Mouse (Mus musculus) forebrain, embryonic 13.5 days (tissue): Measurements from ENCODE around the gene Tm9sf2. TPM values are rescaled to one million over a fixed set of nuclear protein-coding genes. Genes with fewer than 3 reads are reported as not detected.

Source experiments
- ATAC-seq: fragments of 200-750 bp; cut with Nextera tagmentation; 2 replicates; pipeline ENCODE4 v1.8.0; 2017
- H3K27ac ChIP-seq: fragments of 300-500 bp; sonication (generic); 2 replicates; pipeline ENCODE4 v1.5.1; 2015; ENCODE audit warnings: inconsistent platforms, mild to moderate bottlenecking, moderate library complexity
- H3K27me3 ChIP-seq: fragments of 300-500 bp; sonication (generic); 2 replicates; pipeline ENCODE4 v1.6.1; 2015; ENCODE audit warnings: mild to moderate bottlenecking, inconsistent platforms
- H3K36me3 ChIP-seq: fragments of 300-500 bp; sonication (generic); 2 replicates; pipeline ENCODE4 v1.6.1; 2015; ENCODE audit warnings: mild to moderate bottlenecking, inconsistent platforms; ENCODE audit not compliant: poor library complexity, severe bottlenecking
- H3K4me1 ChIP-seq: fragments of 300-500 bp; sonication (generic); 2 replicates; pipeline ENCODE4 v1.6.1; 2015; ENCODE audit warnings: inconsistent platforms
- H3K4me2 ChIP-seq: fragments of 300-500 bp; sonication (generic); 2 replicates; pipeline ENCODE4 v1.6.1; 2015; ENCODE audit warnings: inconsistent platforms, mild to moderate bottlenecking, moderate library complexity
- H3K4me3 ChIP-seq: fragments of 300-500 bp; sonication (generic); 2 replicates; pipeline ENCODE4 v1.5.1; 2015; ENCODE audit warnings: mild to moderate bottlenecking, inconsistent platforms
- H3K9ac ChIP-seq: fragments of 300-500 bp; sonication (generic); 2 replicates; pipeline ENCODE4 v1.6.1; 2015; ENCODE audit warnings: mild to moderate bottlenecking, inconsistent platforms
- H3K9me3 ChIP-seq: fragments of 300-500 bp; sonication (generic); replicated peaks from 2 replicates; pipeline ENCODE4 v1.6.1; 2016; ENCODE audit warnings: inconsistent platforms
- WGBS: fragments of 180-500 bp; shearing (Covaris S2); methylation state at CpG from one replicate; pipeline ENCODE4 v1.1.7; 2015; 5-methylcytosine and 5-hydroxymethylcytosine counted together
- polyA plus RNA-seq: library from polyadenylated mRNA; unstranded; fragments of >200 nt; fragmentation: Nextera tagmentation; extraction: Ambion mirVana; gene quantifications from 2 replicates; pipeline ENCODE4 v1.2.1, GENCODE M21; 2015

Gene Tm9sf2
- polyA plus RNA-seq, 1 experiment from 2014 or later, result 103 TPM

DNA sequence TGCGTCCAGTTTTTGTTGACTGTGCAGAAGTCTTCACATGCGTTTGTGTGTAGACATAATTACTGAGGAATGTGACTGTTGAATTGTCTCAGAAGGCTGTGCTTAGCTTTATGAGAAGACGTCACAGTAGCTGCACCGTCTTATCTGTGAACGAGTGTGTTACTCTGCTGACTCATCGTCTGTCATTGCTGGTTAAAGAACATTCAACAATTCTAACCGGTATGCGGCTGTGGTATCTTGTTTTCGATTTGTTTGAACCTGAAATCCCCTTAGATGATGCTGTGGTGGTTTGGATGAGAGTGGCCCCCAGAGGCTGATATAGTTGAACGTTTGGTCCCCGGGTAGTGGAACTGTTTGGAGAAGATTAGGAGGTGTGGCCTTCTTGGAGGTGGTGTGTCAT is 77.1 kb downstream of the Tm9sf2 start:
- H3K4me3 ChIP-seq, result no peak overlapping the region

DNA sequence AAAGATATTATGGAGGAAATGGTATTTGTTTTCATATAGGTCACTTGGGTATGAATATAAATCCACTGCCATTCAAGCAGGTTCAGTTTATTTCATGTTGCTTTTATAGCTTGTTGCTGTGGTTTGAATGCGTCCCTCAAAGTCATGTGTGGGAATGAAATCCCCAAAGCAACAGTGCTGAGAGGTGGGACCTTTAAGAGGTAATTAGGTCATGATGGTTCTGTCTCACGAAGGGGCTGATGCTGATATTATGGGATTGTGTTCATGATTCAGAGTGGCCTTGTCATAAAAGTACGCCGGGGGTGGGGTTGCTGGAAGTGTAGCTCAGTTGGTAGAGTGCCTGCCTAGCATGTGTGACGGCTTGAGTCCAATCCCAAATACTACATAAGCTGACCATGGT is 81.4 kb downstream of the Tm9sf2 start:
- no peak overlapping the region for H3K9ac ChIP-seq
- H3K27ac ChIP-seq, result no peak overlapping the region
- 0 out of 2 replicates have a peak, but pooled peaks cover 4% of the 10 kb centered on the region for H3K9me3 ChIP-seq
- no peak for ATAC-seq
- no peaks in the 10 kb centered on the region for H3K4me1 ChIP-seq
- 89% methylated on average over 5 of the region's 5 CpGs for WGBS
- no peaks in the 10 kb centered on the region for H3K36me3 ChIP-seq
- no peaks in the 10 kb centered on the region for H3K27me3 ChIP-seq
- H3K4me2 ChIP-seq, result no peak overlapping the region
- H3K4me3 ChIP-seq, result no peak overlapping the region

More for the DNA sequence above, 77.1 kb downstream of the Tm9sf2 start:
- Histone ChIP-seq H3K27me3 (peaks cover 2% of the 10 kb centered on the region; the same call in 1 of the 2 replicates), H3K9me3 (no peaks in the 10 kb centered on the region), H3K27ac (no peak overlapping the region), H3K9ac (no peak overlapping the region), H3K4me2 (no peak overlapping the region), H3K36me3 (no peaks in the 10 kb centered on the region), H3K4me1 (peaks cover 9% of the 10 kb centered on the region; the same call in 1 of the 2 replicates)
- no peak for ATAC-seq
- WGBS, result 87% methylated on average over 11 of the region's 11 CpGs

DNA sequence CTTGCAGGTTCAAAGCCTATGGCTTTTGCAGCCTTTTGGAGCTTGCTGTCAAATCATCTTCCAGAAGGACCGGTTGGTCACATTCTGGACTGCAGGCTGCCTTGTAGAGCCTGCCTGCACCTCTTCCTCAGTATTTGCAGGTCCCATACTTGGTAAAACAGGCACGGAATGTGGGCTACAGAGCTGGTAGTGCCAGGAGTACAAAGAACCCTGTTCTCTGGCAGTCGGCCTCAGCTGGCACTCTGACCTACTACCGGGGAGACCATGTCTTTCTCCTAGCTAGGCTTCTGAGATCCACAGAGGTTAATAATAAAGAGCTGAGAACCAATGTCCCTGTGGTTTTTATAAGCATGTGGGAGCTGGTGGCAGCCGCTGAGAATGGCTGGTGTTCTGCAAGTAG is 83.1 kb downstream of the Tm9sf2 start:
- ATAC-seq, result no peak
- H3K9ac ChIP-seq, result no peak overlapping the region
- WGBS, result 81% methylated on average over 5 of the region's 5 CpGs
- H3K9me3 ChIP-seq, result 0 out of 2 replicates have a peak, but pooled peaks cover 4% of the 10 kb centered on the region
- no peaks in the 10 kb centered on the region for H3K27me3 ChIP-seq
- H3K4me1 ChIP-seq, result no peaks in the 10 kb centered on the region
- H3K27ac ChIP-seq, result no peak overlapping the region
- no peak overlapping the region for H3K4me3 ChIP-seq
- no peaks in the 10 kb centered on the region for H3K36me3 ChIP-seq
- H3K4me2 ChIP-seq, result no peak overlapping the region

DNA sequence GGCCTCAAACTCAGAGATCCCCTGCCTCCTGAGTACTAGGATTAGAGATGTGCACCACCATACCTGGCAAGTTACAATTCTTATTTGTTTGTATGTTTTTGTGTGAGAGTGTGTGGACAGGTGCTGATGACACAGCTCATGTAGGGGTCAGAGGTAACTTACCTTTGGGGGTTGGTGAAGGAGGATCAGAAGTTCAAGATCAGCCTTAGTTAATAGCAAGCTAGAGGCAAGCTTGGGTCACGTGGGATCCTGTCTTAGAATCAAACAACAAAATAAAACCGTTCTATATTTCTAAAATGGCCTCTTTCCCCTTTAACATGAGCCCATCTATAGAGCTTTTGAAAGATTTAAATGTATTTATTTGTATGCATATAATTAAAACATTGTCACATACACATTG is 83.7 kb downstream of the Tm9sf2 start:
- WGBS, result 17% methylated on average over 2 of the region's 2 CpGs
- Histone ChIP-seq H3K4me2 (no peak overlapping the region), H3K36me3 (no peaks in the 10 kb centered on the region), H3K4me1 (no peaks in the 10 kb centered on the region), H3K4me3 (no peak overlapping the region), H3K27ac (no peak overlapping the region), H3K9me3 (0 out of 2 replicates have a peak, but pooled peaks cover 4% of the 10 kb centered on the region), H3K9ac (no peak overlapping the region), H3K27me3 (no peaks in the 10 kb centered on the region)
- peak; percentile 22; the same call in 1 of the 2 replicates for ATAC-seq

DNA sequence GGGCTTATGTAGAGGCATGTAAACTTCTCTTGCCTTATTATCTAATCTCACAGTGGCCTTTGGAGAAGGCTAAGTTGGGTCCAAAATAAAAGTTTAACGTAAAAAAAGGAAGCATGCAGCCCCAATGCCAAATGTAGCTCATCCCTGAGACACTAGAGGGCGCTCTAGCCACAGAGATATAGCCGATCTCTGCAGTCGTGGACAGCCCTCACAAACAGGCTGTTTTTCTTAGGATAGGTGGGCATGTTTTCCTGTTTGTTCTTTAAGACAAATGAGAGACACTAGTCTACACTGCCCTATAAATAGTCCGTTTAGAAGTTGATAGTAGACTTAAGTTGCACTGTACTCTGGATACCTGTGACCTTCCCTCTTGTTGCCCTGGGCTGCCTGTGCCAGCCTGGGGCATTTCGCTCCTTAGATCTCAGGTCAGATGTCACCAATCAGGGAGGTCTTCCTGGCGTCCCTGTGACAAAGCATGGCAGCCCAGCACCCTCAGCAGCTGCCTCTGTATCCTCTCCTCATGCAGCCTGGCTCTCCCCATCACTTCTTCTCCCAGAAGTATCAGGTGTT is 84.2 kb downstream of the Tm9sf2 start:
- Histone ChIP-seq H3K27me3 (no peaks in the 10 kb centered on the region), H3K4me1 (no peaks in the 10 kb centered on the region), H3K4me2 (no peak overlapping the region), H3K27ac (no peak overlapping the region), H3K9ac (no peak overlapping the region), H3K4me3 (no peak overlapping the region), H3K9me3 (0 out of 2 replicates have a peak, but pooled peaks cover 4% of the 10 kb centered on the region), H3K36me3 (no peaks in the 10 kb centered on the region)
- peak; percentile 79 for ATAC-seq
- 19% methylated on average over 7 of the region's 7 CpGs for WGBS

DNA sequence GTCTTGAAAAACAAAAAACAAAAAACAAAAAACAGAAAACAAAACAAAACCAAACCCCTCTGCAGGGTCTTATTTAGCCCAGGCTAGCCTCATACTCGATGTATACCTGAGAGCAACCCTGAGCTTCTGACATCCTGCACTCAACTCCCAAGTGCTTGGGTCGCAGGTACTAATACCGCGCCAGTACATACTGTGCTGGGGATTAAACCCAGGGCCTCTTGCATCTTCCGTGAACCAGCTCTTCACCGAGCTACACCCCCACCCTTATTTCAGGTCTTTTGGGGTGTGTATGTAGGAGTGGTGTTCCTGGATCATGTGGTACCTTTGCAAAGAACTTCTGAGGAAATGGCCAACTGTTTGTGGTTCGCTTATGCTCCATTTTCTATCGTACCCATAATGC is 87.8 kb downstream of the Tm9sf2 start:
- Histone ChIP-seq H3K4me1 (no peaks in the 10 kb centered on the region), H3K36me3 (no peaks in the 10 kb centered on the region), H3K9me3 (0 out of 2 replicates have a peak, but pooled peaks cover 9% of the 10 kb centered on the region), H3K27me3 (no peaks in the 10 kb centered on the region), H3K27ac (no peak overlapping the region), H3K9ac (no peak overlapping the region), H3K4me2 (no peak overlapping the region), H3K4me3 (no peak overlapping the region)
- WGBS, result 99% methylated on average over 8 of the region's 8 CpGs
- no peak for ATAC-seq

DNA sequence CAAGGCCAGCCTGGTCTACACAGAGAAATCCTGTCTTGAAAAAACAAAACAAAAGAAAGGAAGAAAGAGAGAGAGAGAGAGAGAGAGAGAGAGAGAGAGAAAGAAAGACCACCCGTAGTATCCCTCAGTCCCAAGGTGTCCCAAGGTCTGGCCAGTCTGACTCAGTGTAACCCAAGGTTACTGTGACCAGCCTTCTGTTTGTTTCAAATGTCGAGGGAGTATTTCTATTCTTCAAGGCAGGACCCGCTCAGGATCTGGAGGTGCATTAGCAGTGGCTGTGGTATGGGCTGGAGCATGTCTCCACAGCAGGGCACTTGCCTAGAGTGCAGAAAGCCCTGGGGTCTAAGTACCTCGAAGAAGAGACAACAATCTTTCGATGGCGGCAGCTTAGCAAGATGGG is 90.0 kb downstream of the Tm9sf2 start:
- no peak overlapping the region for H3K9ac ChIP-seq
- no peak overlapping the region for H3K4me2 ChIP-seq
- no peak for ATAC-seq
- WGBS, result 90% methylated on average over 6 of the region's 6 CpGs
- 0 out of 2 replicates have a peak, but pooled peaks cover 9% of the 10 kb centered on the region for H3K9me3 ChIP-seq
- H3K27me3 ChIP-seq, result no peaks in the 10 kb centered on the region
- no peak overlapping the region for H3K27ac ChIP-seq
- no peaks in the 10 kb centered on the region for H3K36me3 ChIP-seq
- no peak overlapping the region for H3K4me3 ChIP-seq
- no peaks in the 10 kb centered on the region; the same call in 1 of the 2 replicates for H3K4me1 ChIP-seq

DNA sequence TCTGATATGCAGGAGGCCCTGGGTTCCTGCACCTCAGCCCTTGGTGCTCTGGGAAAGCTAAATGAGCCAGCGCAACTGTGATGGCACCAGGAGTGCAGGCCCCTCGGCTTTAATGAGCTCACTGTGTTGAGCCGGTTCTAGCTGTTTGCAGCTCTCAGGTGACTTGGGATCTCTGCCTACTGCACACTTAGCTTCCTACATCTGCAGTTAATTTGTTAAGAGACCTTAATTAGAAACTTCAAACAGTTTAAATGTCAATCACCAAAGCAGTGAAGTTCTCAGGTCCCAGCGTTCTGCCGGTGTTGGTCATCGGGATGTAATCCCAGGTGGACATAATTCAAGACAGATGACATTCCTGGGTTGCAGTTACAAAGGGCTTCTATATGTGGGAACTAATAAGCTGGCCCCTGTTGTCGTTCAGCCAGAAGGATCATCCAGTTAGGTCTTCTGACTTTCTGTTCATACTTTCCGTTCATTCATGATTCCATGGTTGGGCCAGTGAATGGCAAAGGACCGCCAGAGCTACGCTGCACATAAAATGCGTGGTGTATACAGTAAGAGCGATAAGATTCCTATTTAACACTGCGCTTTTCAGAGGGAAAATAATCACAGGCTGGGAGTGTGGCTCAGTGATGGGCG is 93.5 kb downstream of the Tm9sf2 start:
- 83% methylated on average over 14 of the region's 14 CpGs for WGBS
- no peak for ATAC-seq
- Histone ChIP-seq H3K36me3 (no peaks in the 10 kb centered on the region), H3K4me3 (no peak overlapping the region), H3K27ac (no peak overlapping the region), H3K4me1 (no peaks in the 10 kb centered on the region; the same call in 1 of the 2 replicates), H3K27me3 (no peaks in the 10 kb centered on the region), H3K9ac (no peak overlapping the region), H3K4me2 (no peak overlapping the region), H3K9me3 (0 out of 2 replicates have a peak, but pooled peaks cover 5% of the 10 kb centered on the region)

DNA sequence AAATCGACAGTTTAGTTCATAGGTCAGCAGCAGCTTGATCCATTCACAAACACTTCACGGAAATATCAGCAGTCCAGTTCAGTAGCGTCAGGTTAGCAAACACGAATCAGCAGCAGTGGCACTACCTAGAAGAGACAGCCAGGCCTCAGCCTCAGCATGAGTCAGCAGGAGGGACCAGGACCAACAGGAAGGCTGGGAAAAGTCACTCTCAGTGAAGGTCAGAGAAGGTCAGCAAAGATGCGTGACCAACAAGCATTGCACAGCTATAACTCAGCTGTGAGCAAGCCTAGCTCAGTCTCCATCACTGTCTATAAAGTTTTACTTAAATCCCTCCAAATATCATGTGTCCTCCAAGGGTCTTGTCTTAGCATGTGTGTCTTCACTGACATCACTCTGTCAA is 102.3 kb downstream of the Tm9sf2 start:
- ATAC-seq, result no peak
- no peak overlapping the region for H3K27ac ChIP-seq
- no peaks in the 10 kb centered on the region for H3K4me1 ChIP-seq
- no peak overlapping the region for H3K4me3 ChIP-seq
- H3K36me3 ChIP-seq, result no peaks in the 10 kb centered on the region
- H3K9ac ChIP-seq, result no peak overlapping the region
- WGBS, result 89% methylated on average over 5 of the region's 5 CpGs
- H3K4me2 ChIP-seq, result no peak overlapping the region
- no peaks in the 10 kb centered on the region for H3K9me3 ChIP-seq
- H3K27me3 ChIP-seq, result no peaks in the 10 kb centered on the region

Other genes starting within 250 kb of the Tm9sf2 start
- 56.4 and 63.6 TPM in 2 replicates for gene Ubac2, start 228.4 kb upstream of the Tm9sf2 start, polyA plus RNA-seq
- 0.14 and 0.23 TPM in 2 replicates for gene Gpr18, start 191.3 kb upstream of the Tm9sf2 start, polyA plus RNA-seq
- gene Gpr183, start 141.8 kb upstream of the Tm9sf2 start, polyA plus RNA-seq, result 1.3 and 1.5 TPM in 2 replicates
- gene Timm8a2, start 72.4 kb upstream of the Tm9sf2 start, polyA plus RNA-seq, result not detected in 2 replicates
- gene Clybl, start 74.7 kb downstream of the Tm9sf2 start, polyA plus RNA-seq, result 21.0 and 22.9 TPM in 2 replicates